Mouse (Mus musculus) lung, adult 2 months (tissue): Measurements from ENCODE around the gene Cib3.

ENCODE experiments used
- CTCF ChIP-seq: fragments of 200-500 bp; IDR thresholded peaks from 2 replicates; pipeline ENCODE4 v1.5.1; 2011; ENCODE audit warnings: mild to moderate bottlenecking, low read length, control low read depth; ENCODE audit not compliant: insufficient read depth
- POLR2A ChIP-seq: fragments of 200-500 bp; IDR thresholded peaks from 2 replicates; pipeline ENCODE4 v1.6.1; 2011; ENCODE audit warnings: low read depth, mild to moderate bottlenecking, control low read depth, low read length, borderline replicate concordance; ENCODE audit errors: extremely low read depth

DNA sequence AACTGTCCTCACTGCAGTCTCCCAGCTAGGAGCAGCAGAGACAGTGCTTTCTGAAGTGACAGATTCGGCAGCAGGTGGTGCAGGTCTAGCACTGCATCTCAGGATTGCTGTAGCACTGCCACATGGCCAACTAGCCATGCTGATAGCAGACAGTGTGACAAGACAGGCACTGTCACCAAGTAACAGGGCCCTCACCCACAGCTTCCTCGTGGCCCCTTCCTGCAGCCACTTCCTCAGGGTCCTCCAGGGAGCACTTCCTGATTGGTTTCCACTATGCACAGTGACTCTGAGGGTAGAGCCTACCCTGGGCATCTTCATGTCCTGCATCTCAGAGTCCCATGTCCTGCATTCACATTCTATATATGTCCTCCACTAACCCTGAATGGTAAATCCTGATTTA is 32.0 kb upstream of the Cib3 start:
- TF ChIP-seq CTCF (no peak), POLR2A (no peak)
